Mouse (Mus musculus): Measurements from ENCODE around the gene Selp.

Gene Selp

DNA sequence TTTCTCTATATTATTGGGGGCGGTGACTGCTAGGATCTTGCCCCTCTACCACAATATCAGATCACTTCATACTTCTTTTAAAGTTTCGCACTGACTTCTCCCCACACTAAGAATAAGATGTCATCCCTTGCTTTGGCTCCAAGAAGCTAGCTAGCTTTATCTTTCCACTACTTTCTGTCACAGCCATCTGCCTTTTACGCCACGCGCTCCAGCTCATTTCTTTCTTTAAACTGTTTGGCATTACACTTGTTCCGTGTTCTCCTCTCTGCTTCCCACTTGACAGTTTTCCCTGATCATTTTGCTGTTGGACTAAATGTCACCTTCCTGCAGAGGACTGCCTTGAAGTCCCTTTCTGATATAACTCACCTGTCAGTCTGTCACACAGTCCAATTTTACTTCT lies 2.8 kb downstream of the Selp start:
- intact Hi-C loops (cut with DNase I): no loop called here

DNA sequence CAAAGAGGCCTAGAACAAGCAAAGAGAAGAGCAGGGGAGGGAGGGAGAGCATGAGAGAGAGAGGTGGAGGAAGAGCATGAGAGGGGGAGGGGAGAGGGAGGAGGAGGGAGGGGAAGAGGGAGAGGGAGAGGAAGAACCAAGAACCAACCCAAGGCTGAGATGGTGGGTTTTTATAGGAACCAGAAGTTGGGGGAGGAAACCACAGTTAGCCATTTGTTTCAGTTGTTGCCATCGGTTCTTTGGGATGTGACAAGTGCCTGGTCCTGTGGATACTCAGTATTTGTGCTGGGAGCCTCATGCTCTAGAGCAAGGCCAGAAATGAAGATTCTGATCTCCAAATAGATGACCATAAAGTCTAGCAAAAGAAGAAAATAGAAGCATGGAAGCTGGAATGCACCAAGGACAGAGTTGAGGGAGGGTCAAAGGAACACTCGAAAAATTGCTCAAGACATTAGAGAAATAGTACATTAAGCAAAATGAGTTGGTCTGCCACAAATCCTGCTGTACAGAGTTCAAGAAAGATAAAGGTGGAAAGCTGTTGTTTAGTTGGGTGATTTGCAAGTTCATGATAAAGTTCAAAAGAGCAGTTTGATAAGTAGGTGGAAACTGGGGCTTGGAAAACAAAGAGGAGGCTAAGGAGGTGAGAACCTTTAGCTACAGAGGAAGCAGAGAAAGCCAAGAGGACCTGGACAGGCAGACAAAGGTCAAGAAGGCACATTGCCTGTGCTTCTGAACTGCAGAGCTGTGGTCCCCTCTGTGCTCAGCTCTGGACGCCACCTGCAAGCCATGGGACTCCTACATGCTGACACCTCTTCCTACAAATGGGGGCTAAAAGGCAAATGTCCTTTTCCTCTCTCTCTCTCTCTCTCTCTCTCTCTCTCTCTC lies 5.1 kb downstream of the Selp start:
- intact Hi-C loops (cut with DNase I): no loop called here

DNA sequence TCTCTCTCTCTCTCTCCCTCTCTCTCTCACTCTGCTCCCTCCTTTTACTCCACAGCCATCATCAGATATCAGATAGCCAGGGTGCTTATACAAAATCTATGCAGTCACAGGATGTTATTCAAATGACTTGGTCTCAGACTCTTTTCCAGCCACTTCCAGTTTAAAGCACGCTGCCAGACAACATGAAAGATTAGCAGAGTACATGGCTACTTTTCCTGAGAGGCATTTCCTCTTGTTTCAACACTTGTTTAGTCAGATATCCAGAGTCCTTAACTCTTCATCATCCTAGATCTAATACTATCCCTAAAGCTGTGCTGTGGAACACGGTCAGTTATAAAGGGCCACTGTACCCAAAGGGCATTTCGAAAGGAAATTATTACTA lies 5.7 kb downstream of the Selp start:
- intact Hi-C loops (cut with DNase I): no loop called here

DNA sequence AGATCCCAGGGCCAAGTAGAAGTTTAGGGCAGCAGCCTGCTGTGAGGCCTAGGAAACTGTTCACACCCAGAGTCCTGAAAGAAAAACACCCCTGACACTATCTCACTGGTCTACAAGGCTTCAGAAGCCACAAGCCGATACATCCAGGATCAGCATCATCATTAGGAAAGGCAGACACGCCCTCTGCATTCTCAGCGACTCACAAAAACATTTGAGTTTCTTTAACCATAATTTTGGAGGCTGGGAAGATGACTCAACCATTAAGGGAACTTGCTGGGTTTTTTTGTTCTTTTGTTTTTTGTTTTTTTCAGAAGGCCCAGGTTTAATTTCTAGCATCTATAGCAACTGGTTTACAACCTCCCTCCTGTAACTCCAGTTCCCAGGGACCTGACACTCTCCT lies 8.8 kb downstream of the Selp start:
- intact Hi-C loops (cut with DNase I): no loop called here

DNA sequence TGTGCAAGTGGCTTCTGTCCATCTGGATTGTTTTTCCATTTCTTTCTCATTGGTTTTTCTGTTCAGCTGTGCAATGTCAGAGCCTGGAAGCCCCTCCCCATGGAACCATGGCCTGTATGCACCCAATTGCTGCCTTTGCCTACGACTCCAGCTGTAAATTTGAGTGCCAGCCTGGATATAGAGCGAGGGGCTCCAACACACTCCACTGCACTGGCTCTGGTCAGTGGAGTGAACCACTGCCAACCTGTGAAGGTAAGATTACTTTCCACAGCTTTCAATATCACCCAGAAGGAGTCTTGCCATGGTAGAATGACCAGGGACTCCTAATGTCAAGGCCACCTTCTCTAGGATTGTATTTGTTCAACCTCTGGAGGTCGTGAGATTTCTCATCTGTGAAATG lies 14.9 kb downstream of the Selp start:
- intact Hi-C loops (cut with DNase I): loop anchor here (10.0 kb wide), 1 partner anchor 295 kb away; no protein-coding TSS in a partner anchor

DNA sequence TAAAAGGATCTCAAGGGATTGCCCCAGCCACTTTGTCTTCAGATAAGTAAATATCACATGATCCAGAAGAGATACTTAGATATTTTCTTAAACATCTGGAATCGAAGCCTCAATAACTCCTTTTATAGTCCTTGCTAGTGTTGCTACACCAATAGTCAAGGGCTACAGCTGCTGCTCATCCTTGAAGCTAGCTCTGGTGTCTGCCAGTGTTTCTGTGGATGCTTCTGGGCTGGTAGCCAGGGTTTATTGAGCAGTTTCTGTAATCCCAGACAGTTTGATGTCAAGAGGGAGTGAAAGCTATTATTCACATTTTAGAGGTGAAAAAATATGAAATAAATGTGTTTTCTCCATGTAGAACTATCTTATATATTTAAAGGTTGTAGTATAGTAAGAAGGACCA lies 17.5 kb downstream of the Selp start:
- intact Hi-C loops (cut with DNase I): loop anchor here (10.0 kb wide), 1 partner anchor 298 kb away; no protein-coding TSS in a partner anchor

DNA sequence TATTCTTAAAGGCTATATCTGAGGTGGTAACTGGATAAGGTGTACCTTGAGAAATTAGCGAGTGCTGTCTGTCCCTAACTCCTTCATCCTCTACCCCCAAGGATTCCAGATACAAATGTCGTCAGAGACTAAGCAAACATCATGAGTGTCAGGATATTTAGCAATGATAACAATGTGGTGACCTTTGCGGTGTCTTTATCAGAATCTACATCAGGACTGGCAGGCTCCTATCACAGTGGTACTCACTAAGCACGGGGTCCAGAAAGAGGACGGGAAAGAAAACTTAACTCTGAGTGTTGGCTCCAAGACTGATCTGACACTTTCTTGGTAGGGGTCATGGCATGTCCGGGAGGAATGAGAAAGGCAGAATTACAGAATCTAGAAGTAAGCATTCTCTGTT lies 19.0 kb downstream of the Selp start:
- intact Hi-C loops (cut with DNase I): loop anchor here (10.0 kb wide), 1 partner anchor 299 kb away; no protein-coding TSS in a partner anchor

DNA sequence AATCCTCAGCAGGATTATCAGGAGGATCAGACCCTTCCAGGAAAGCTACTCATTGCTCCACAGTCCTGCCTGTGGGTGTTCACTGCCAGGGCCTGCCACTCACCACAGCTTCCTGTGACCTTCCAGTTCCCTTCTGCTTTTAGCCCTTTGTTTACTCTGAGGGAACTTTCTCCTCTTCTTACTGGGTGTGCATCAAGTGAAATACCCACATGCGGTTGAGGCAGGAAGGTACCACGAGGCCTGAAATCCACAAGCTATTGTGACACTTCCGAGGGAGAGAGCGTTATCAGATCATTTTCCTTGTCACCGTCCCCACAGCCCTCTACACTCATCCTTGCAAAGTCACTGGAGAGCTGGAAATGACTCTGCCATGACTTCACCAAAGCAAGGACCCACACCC lies 20.3 kb downstream of the Selp start:
- intact Hi-C loops (cut with DNase I): loop anchor here (10.0 kb wide), 1 partner anchor 301 kb away; no protein-coding TSS in a partner anchor

DNA sequence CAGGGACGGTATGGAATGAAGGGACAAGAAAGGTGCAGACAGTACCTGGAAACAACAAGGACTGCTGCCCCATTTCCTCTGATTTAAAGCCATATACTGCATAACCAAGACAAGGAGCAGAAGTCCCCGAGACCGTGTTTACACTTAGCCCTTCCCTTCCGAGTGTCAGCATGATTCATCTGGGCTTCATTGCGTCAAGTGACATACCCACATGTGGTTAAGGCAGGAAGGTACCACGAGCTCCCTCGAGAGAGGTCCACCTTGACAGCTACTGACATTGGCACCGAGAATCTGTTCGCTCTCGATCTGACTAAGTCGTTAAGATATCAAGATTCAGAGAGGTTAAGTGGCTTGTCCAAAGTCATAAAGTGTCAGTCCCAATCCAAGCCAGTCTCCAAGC lies 20.9 kb downstream of the Selp start:
- intact Hi-C loops (cut with DNase I): loop anchor here (10.0 kb wide), 1 partner anchor 301 kb away; no protein-coding TSS in a partner anchor

DNA sequence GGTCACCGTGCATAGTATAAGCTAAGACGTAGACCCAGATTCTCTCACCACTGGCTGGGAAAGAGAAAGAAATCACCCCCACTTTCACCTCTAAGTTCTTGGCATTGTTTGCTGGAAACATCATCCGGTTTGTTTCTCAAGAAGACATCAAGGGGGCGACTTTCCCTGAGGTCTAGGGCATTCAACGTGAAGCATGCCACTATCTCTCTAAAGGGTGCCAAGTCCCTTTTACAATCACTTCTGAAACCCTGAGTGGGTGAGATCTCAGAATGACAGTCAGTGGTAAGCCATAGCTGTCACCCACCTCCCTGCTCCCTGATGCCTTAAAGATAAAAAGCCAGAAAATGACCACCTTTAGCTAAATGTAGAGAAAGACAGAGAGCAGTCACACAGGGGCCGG lies 21.6 kb downstream of the Selp start:
- intact Hi-C loops (cut with DNase I): loop anchor here (10.0 kb wide), 1 partner anchor 302 kb away; no protein-coding TSS in a partner anchor

DNA sequence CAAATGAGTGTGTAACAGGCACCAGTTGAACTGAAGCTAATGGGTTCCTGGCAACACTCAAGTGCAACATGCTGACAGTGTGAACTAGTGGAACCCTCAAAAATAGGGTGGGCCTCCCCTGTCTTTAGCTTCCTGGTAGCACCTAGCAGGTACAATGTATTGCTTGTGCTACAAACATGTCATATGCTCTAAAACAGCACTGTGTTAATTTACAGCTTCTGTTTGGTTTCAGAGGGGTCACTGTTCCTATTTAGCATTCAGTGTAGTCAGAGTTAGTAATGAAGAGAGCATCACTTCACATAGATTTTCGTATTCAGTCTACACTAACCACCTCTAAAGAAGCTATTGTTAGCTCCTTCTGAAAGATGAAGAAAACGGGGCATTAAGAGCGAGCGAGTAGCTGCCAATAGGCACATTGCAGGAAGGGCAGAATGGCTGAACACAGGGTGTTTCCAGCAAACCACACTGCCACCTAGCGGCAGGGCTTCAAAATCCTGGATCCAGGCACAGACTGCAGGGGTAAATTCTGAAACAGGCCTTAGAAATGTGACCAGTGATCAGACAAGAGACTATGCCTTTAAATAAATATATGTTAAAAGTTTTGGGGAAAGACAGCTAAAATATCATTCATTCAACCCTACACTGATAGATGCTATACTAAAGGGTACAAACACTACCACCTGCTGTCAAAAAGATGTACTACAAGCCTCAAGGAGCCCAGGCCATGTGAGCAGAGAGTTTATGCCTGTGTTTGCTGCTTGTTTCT lies 23.5 kb downstream of the Selp start:
- intact Hi-C loops (cut with DNase I): loop anchor here (2.0 to 10.0 kb wide), 3 partner anchors 78 to 304 kb away; partner anchors contain the start of gene Sell

DNA sequence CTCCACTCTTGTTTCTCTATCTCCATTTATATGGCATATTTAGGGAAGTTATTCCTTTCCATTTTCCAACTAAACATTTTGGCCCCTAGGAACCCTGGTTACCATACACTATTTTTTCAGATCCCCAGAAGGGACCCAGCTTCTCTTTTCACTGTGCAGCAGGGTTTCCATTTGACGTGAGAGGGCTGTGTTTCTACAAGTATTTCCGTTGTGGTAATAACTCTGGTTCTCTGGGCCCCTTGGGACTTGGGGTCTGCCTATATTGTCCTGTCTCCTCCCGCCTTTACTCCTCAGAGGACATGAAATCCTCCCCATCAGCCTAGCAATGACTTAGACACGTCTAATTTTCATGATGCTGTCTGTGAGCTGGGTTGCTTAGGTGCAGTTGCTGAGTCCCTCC lies 24.4 kb downstream of the Selp start:
- intact Hi-C loops (cut with DNase I): loop anchor here (2.0 to 10.0 kb wide), 3 partner anchors 79 to 305 kb away; partner anchors contain the start of gene Sell

DNA sequence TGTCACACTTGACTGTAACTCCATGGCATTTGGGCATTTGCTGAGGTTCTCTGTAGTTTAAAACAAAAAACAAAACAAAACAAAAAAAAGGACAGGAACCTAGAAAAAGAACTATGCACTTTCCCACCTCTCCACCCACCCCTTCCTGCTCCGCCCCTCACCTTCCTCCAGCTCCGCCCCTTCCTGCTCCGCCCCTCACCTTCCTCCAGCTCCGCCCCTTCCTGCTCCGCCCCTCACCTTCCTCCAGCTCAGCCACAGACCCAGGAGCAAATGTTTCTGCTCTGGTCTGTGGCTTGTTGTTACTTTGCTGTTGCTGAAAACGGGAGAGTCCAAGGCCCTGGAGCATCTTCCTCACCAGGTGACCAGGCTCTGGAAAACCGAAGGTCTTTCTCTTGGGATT lies 34.0 kb downstream of the Selp start:
- intact Hi-C loops (cut with DNase I): loop anchor here (5.0 kb wide), 1 partner anchor 33 kb away; no protein-coding TSS in a partner anchor

DNA sequence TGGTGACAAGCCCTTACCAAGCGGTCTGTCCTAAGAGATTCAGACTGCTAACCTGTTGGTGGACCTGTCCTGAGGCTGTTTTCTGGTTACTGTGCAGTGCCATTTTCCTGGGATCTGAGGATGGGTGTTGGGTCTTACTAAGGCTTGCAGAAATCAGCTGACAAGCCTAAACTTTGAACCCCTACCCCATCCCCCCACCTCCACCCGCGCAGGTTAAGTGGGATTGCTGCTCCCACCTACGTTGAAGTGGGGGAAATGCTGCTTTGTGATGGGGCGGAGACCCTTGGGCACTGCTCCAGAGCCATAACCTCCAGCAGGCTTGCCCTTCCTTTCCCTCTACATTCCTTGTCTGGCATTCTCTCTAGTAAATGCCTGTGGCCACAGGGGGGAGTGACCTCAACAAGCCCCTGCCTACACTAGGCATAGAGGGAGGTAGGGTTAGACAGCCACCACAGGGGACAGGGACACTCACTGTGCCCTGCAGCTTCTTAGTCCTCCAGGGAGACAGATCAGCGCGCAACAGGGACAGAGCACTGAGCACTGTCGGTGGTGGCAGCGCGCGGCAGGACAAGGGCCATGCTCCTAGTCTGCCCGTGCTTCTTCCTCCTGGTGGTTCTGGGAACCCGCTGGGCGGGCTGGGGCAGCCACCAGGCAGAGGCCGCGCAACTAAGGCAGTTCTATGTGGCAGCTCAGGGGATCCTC lies 36.5 kb downstream of the Selp start, which contains the start of gene F5:
TSS of gene F5 (plus strand) at position 452 of the 702 bp plus-strand sequence.
- intact Hi-C loops (cut with DNase I): no loop called here

DNA sequence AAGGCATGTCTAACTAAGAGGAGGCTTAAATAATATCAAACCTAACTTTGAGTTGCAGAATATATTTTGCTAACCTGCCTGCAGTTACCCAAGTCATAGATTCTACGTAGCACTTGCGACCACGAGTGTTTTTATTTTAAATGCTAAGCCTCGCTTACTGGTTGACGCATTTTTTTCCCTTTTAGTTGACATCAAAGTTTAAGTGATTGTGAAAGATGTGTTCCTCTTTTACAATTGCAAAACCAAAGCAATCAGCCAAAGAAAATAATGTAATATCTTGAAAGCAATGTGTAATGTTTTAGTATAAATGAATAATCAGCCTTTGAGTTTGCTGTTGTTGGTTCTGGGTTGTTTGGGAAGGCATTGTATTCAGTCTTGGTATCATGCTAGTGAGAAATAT lies 37.8 kb downstream of the Selp start:
- intact Hi-C loops (cut with DNase I): no loop called here

DNA sequence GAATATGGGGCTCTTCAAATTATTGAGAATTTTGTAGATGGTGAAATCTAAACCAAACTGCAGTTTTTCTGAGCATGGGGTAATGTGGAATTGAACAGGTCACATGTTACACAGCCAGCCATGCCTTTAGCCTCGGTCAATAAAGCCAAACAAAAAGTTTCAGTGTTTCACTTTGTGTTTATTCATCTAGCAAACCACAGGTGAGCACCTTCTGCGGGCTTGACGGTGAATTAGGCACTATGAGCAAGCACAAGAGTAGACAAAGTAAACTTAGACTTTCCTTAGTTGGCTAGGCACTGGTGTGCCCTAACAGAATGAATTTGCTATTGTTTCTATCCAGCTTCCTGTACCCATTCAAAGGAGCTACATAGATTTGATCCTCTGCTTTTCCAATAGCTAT lies 39.9 kb downstream of the Selp start:
- intact Hi-C loops (cut with DNase I): no loop called here

DNA sequence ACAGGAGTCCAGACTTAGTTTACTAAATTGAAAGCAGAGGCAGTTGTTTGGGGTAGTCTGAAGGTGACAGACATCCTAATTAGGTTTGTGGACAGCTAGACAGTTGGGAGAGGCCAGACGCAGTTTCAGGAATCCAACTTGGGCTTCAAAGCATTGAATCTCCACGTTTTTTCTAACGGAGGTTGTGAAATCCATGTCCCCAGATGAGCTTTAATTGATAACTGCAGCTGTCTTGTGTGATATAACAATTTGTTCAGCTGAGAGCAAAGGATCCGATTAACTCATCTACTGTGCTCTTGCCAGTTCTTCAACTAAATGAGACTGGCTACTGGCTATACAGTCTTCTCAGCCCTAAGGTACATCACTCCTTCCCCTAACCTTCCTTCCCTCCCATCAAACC lies 43.5 kb downstream of the Selp start:
- intact Hi-C loops (cut with DNase I): no loop called here

DNA sequence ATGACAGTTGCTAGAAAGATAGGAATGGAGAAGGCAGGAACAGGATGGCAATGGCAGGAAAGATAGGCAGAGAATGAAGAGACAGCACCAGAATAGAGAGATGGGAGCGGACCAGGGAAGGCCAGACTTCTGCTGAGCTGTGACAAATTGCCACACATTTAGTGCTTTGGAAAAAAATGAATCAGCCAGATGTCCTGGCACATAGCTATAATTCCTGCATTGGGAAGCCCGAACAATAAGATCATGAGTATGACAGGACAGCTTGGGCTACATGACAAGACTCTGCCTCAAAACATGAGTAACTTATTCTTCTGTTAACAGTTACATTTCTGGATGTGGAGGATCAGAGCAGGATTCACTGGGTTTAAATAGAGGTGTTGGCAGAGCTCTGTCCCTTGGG lies 44.7 kb downstream of the Selp start:
- intact Hi-C loops (cut with DNase I): no loop called here

DNA sequence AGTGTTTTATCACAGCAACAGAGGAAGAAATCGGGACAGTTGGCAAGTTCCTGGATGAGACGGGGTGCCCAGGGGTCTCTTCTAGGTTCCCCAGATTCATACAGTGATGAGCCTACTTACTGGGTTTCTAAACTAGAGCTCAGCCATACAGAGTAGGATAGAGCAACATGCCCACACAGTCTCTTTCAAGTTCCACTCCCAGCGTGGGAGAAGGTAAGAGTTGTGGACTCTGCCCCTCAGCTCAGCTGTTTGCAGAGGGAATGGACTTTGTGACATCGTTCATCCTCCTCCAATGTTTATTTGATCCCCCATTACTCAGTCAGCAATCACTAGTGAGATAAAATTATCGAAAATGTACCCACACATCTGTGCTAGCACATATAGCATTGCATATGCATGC lies 47.7 kb downstream of the Selp start:
- intact Hi-C loops (cut with DNase I): no loop called here

DNA sequence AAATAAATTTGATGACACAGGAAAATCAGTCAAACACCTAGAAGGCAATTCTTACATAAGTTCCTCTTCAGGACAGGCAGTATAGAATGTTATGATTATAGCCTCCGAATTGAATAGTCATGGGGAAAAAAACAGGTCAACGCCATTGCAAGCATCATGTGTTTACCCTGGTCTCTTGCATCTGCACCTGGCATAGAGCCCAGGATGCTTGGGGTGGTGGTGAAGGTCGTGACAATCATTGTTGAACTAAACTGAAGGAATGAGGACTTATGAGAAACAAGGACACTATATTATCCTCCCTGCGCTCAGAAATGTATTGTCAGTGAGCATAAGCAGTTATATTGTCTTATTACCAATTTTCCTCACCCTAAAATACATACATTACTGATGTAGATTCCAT lies 53.8 kb downstream of the Selp start:
- intact Hi-C loops (cut with DNase I): no loop called here

DNA sequence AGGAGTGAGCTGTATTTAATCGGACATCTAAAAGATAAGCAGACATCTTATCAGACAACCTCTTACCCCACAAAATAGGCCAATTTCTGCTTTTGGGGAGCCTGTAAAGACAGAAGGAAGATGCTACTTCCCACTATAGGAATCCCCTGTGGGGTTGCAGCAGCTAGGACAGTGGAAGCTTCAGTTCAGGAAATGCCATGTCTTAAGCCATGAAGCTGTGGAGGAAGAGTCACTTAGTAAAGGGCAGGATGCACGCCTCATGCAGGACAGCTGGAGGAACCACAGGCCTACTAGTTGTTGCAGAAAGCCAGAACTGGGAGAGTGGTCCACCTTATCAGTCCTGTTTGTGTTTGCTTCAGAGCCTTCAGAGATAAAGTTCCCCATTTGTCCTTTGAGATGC lies 55.4 kb downstream of the Selp start:
- intact Hi-C loops (cut with DNase I): no loop called here
